Mouse (Mus musculus) gastrocnemius, postnatal 25 days (tissue): ENCODE data around the gene Zfp652. TPM values are rescaled to one million over a fixed set of nuclear protein-coding genes. Genes with fewer than 3 reads are reported as not detected.
A peak's percentile ranks its signal among the peaks of the same experiment; 100 is the strongest.

Experiments used
- DNase-seq: peaks from one replicate; pipeline ENCODE4 v3.0.0; 2022
- total RNA-seq, 2 experiments: library from RNA; stranded (reverse); gene quantifications; 1 replicate in 1 of 2; 2 replicates in 1 of 2; pipeline ENCODE4 v1.2.3; 2021

Zfp652 gene
- total RNA-seq, 2 experiments from 2014 or later: 62.2 to 71.7 TPM

- DNase-seq: no peak
Observed at GRCm38 (mm10) chr11:95832129-95833005, 119.9 kb downstream of the Zfp652 start.

GRCm38 (mm10) chr11:95833006-95833570 lies 120.6 kb downstream of the Zfp652 start:
- DNase-seq: no peak

GRCm38 (mm10) chr11:95833631-95834142 lies 121.2 kb downstream of the Zfp652 start:
- no peak for DNase-seq

- DNase-seq: peak; percentile 60
Observed at GRCm38 (mm10) chr11:95834143-95834667, 121.7 kb downstream of the Zfp652 start.

- DNase-seq: no peak
Observed at GRCm38 (mm10) chr11:95834742-95835710, 122.6 kb downstream of the Zfp652 start.

GRCm38 (mm10) chr11:95835832-95836231 lies 123.4 kb downstream of the Zfp652 start:
- no peak for DNase-seq

GRCm38 (mm10) chr11:95836433-95836832 lies 124.0 kb downstream of the Zfp652 start:
- DNase-seq: no peak

- peak; percentile 73 for DNase-seq
Observed at GRCm38 (mm10) chr11:95837059-95837458, 124.6 kb downstream of the Zfp652 start, which contains the start of gene Gngt2. Gene Gngt2, plus strand, starts transcription at chr11:95837216.

- no peak for DNase-seq
Observed at GRCm38 (mm10) chr11:95838598-95838997, 126.1 kb downstream of the Zfp652 start.

- DNase-seq: no peak
Observed at GRCm38 (mm10) chr11:95838999-95839868, 126.8 kb downstream of the Zfp652 start.

GRCm38 (mm10) chr11:95840694-95841497 lies 128.4 kb downstream of the Zfp652 start:
- no peak for DNase-seq

- DNase-seq: no peak
Observed at GRCm38 (mm10) chr11:95841498-95841830, 129.0 kb downstream of the Zfp652 start.

- DNase-seq: peak; percentile 65
Observed at GRCm38 (mm10) chr11:95842074-95842681, 129.7 kb downstream of the Zfp652 start, which contains the start of gene Abi3. Gene Abi3, minus strand, starts transcription at chr11:95842476.

GRCm38 (mm10) chr11:95842953-95843352 lies 130.5 kb downstream of the Zfp652 start:
- no peak for DNase-seq

GRCm38 (mm10) chr11:95843421-95843950 lies 131.0 kb downstream of the Zfp652 start:
- no peak for DNase-seq

- no peak for DNase-seq
Observed at GRCm38 (mm10) chr11:95844935-95845334, 132.5 kb downstream of the Zfp652 start.

- no peak for DNase-seq
Observed at GRCm38 (mm10) chr11:95850898-95851297, 138.4 kb downstream of the Zfp652 start.

GRCm38 (mm10) chr11:95853684-95854083 lies 141.2 kb downstream of the Zfp652 start:
- DNase-seq: peak; percentile 46

GRCm38 (mm10) chr11:95857306-95857705 lies 144.8 kb downstream of the Zfp652 start:
- no peak for DNase-seq
